Mouse (Mus musculus) cortical plate, adult 2 months (tissue): ENCODE data around the gene Dcun1d4.

ENCODE experiments used
- CTCF ChIP-seq: fragments of 200-500 bp; IDR thresholded peaks from 2 replicates; pipeline ENCODE4 v1.5.1; 2011; ENCODE audit warnings: mild to moderate bottlenecking, control low read depth, low read length; ENCODE audit not compliant: insufficient read depth; ENCODE audit errors: extremely low read depth
- POLR2A ChIP-seq: fragments of 200-500 bp; IDR thresholded peaks from 2 replicates; pipeline ENCODE4 v1.6.1; 2011; ENCODE audit warnings: mild to moderate bottlenecking, low read length, control low read depth; ENCODE audit not compliant: insufficient read depth; ENCODE audit errors: extremely low read depth

DNA sequence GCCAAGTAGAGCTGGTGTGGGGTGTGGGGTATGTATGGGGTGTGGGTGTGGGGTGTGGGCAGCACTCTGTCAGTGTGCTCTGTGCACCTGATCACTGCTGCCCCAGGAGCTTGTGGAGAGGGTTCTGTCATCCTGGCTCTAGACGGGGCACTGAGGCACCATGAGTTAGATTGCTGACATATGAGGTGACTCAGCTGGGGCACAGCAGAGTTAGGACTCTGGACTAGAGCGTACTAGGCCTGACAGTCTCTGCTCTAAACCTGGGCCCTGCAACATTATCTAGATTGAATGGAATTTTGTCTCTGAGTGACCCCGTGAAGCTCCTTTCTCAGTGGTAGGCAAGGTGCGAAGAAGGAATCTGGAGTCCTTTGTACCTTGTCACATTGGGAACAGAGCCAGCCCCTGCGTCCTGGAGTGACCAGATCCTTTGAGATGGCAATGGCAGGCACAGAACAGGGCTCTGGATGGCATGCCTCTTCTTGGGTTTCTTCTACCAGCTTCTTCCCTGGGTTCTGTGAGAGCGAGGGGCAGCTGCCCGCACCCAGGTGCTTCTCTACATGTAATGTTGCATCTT, 20.2 kb downstream of the Dcun1d4 start:
- no peak for TF ChIP-seq CTCF
- no peak for TF ChIP-seq POLR2A
